Mouse (Mus musculus) lung, postnatal 14 days (tissue): ENCODE data around the gene Vps72.

ENCODE experiments used
- DNase-seq: peaks from one replicate; pipeline ENCODE4 v3.0.0; 2021

The Vps72 gene

DNA sequence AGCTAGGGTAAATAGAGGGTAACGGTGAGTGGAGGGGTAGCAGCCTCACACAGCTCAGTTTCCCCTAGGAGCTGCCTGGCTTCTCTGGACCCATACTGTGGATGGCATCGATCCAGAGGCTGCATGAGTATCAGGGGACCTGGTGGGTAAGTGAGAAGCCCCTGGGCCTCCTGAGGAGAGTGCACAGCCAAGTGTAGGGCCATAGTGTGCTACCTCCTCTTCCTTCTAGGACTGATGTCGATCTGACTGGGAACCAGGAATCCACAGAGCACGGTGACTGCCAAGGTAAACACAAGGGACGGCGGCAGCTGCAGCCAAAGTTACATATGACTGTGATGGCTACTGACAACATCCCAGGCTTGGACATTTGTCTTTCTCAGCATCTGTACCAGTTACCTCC, 60.3 kb downstream of the Vps72 start:
- DNase-seq: no peak
